Mouse (Mus musculus): ENCODE data around the gene Large1.

GRCm38 (mm10) chr8:73007489-73007888 is 345.9 kb downstream of the Large1 start:
- no peak for TF ChIP-seq POLR2A (IDR thresholded peaks at IDR 0.05; ENCODE audit: low read depth, low read length)
- no peak for TF ChIP-seq CTCF (IDR thresholded peaks at IDR 0.05; ENCODE audit: extremely low read depth, insufficient read depth, insufficient read length, insufficient replicate concordance)
